Mouse (Mus musculus) lung, adult 2 months (tissue): ENCODE results near the gene Frmd8.

ENCODE experiments used
- CTCF ChIP-seq: fragments of 200-500 bp; IDR thresholded peaks from 2 replicates; pipeline ENCODE4 v1.5.1; 2011; ENCODE audit warnings: mild to moderate bottlenecking, low read length, control low read depth; ENCODE audit not compliant: insufficient read depth
- POLR2A ChIP-seq: fragments of 200-500 bp; IDR thresholded peaks from 2 replicates; pipeline ENCODE4 v1.6.1; 2011; ENCODE audit warnings: low read depth, mild to moderate bottlenecking, control low read depth, low read length, borderline replicate concordance; ENCODE audit errors: extremely low read depth

GRCm38 (mm10) chr19:5892262-5892661 lies 17.2 kb upstream of the Frmd8 start:
- TF ChIP-seq POLR2A = no peak
- TF ChIP-seq CTCF = no peak
